Mouse (Mus musculus): Measurements from ENCODE around the gene Eya2. TPM values are rescaled to one million over a fixed set of nuclear protein-coding genes. Genes with fewer than 3 reads are reported as not detected.

Gene Eya2
- polyA plus RNA-seq, 1 experiment from 2014 or later: 3.2 TPM

- no peak overlapping the region for H3K27ac ChIP-seq
- H3K9ac ChIP-seq: no peak overlapping the region
- peak overlapping the region; percentile 91 for H3K4me2 ChIP-seq
- H3K36me3 ChIP-seq: no peaks in the 10 kb centered on the region
- H3K27me3 ChIP-seq: peaks cover 69% of the 10 kb centered on the region
- H3K9me3 ChIP-seq: no peaks in the 10 kb centered on the region
- peaks cover 21% of the 10 kb centered on the region for H3K4me1 ChIP-seq
- WGBS: 7% methylated on average over 13 of the region's 13 CpGs
- H3K4me3 ChIP-seq: peak overlapping the region; percentile 53
- no peak for ATAC-seq (ENCODE audit: borderline replicate concordance, extremely low read depth, low FRiP score, low TSS enrichment)
Measured at GRCm38 (mm10) chr2:165595676-165596070, 841 bp downstream of the Eya2 start.

GRCm38 (mm10) chr2:165596141-165596540, 1.3 kb downstream of the Eya2 start:
- Histone ChIP-seq H3K9me3 (no peaks in the 10 kb centered on the region), H3K36me3 (no peaks in the 10 kb centered on the region), H3K27ac (no peak overlapping the region), H3K27me3 (peaks cover 72% of the 10 kb centered on the region), H3K4me3 (no peak overlapping the region; the same call in 1 of the 2 replicates), H3K4me2 (no peak overlapping the region), H3K4me1 (peaks cover 22% of the 10 kb centered on the region), H3K9ac (no peak overlapping the region)
- WGBS: 18% methylated on average over 11 of the region's 11 CpGs
- ATAC-seq (ENCODE audit: borderline replicate concordance, extremely low read depth, low FRiP score, low TSS enrichment): no peak

GRCm38 (mm10) chr2:165597536-165597935, 2.7 kb downstream of the Eya2 start:
- Histone ChIP-seq H3K27ac (peak overlapping the region; percentile 55), H3K4me1 (peaks cover 27% of the 10 kb centered on the region), H3K27me3 (peaks cover 78% of the 10 kb centered on the region), H3K9ac (no peak overlapping the region), H3K4me2 (no peak overlapping the region), H3K4me3 (no peak overlapping the region), H3K9me3 (no peaks in the 10 kb centered on the region), H3K36me3 (no peaks in the 10 kb centered on the region)
- 72% methylated on average over 6 of the region's 6 CpGs for WGBS
- ATAC-seq (ENCODE audit: borderline replicate concordance, extremely low read depth, low FRiP score, low TSS enrichment): no peak

- no peaks in the 10 kb centered on the region for H3K36me3 ChIP-seq
- H3K9ac ChIP-seq: no peak overlapping the region
- H3K4me1 ChIP-seq: peaks cover 27% of the 10 kb centered on the region
- 17% methylated on average over 5 of the region's 5 CpGs for WGBS
- no peaks in the 10 kb centered on the region for H3K9me3 ChIP-seq
- peaks cover 76% of the 10 kb centered on the region for H3K27me3 ChIP-seq
- peak overlapping the region; percentile 55 for H3K27ac ChIP-seq
- H3K4me2 ChIP-seq: no peak overlapping the region
- no peak overlapping the region for H3K4me3 ChIP-seq
- ATAC-seq (ENCODE audit: borderline replicate concordance, extremely low read depth, low FRiP score, low TSS enrichment): peak; percentile 45; the same call in 1 of the 2 replicates
Measured at GRCm38 (mm10) chr2:165598139-165598538, 3.3 kb downstream of the Eya2 start.

- no peak overlapping the region for H3K27ac ChIP-seq
Measured at GRCm38 (mm10) chr2:165599566-165599965, 4.7 kb downstream of the Eya2 start.

GRCm38 (mm10) chr2:165600926-165601325, 6.1 kb downstream of the Eya2 start:
- H3K9ac ChIP-seq: no peak overlapping the region
- peaks cover 15% of the 10 kb centered on the region; the same call in 1 of the 2 replicates for H3K4me1 ChIP-seq
- no peak overlapping the region for H3K4me3 ChIP-seq
- H3K27me3 ChIP-seq: peaks cover 48% of the 10 kb centered on the region
- no peaks in the 10 kb centered on the region for H3K9me3 ChIP-seq
- no peaks in the 10 kb centered on the region for H3K36me3 ChIP-seq
- ATAC-seq (ENCODE audit: borderline replicate concordance, extremely low read depth, low FRiP score, low TSS enrichment): no peak
- H3K27ac ChIP-seq: 0 out of 2 replicates have a peak overlapping the region, but pooled peaks have one; percentile 7
- 30% methylated on average over 13 of the region's 13 CpGs for WGBS
- H3K4me2 ChIP-seq: no peak overlapping the region

More at GRCm38 (mm10) chr2:165599566-165599965, 4.7 kb downstream of the Eya2 start:
- Histone ChIP-seq H3K4me3 (no peak overlapping the region), H3K9me3 (no peaks in the 10 kb centered on the region), H3K36me3 (no peaks in the 10 kb centered on the region), H3K27me3 (peaks cover 61% of the 10 kb centered on the region), H3K4me1 (peaks cover 25% of the 10 kb centered on the region), H3K9ac (no peak overlapping the region), H3K4me2 (no peak overlapping the region)
- no peak for ATAC-seq (ENCODE audit: borderline replicate concordance, extremely low read depth, low FRiP score, low TSS enrichment)
- 43% methylated on average over 13 of the region's 13 CpGs for WGBS

- Histone ChIP-seq H3K27ac (no peak overlapping the region), H3K4me2 (no peak overlapping the region), H3K27me3 (peaks cover 41% of the 10 kb centered on the region), H3K4me3 (no peak overlapping the region), H3K36me3 (no peaks in the 10 kb centered on the region), H3K9me3 (no peaks in the 10 kb centered on the region), H3K4me1 (peaks cover 15% of the 10 kb centered on the region; the same call in 1 of the 2 replicates), H3K9ac (no peak overlapping the region)
- ATAC-seq (ENCODE audit: borderline replicate concordance, extremely low read depth, low FRiP score, low TSS enrichment): no peak
- 30% methylated on average over 8 of the region's 8 CpGs for WGBS
Measured at GRCm38 (mm10) chr2:165601605-165602004, 6.8 kb downstream of the Eya2 start.

GRCm38 (mm10) chr2:165603775-165604174, 8.9 kb downstream of the Eya2 start:
- Histone ChIP-seq H3K4me3 (no peak overlapping the region), H3K9ac (no peak overlapping the region), H3K27me3 (peaks cover 21% of the 10 kb centered on the region), H3K4me1 (0 out of 2 replicates have a peak, but pooled peaks cover 8% of the 10 kb centered on the region), H3K36me3 (no peaks in the 10 kb centered on the region), H3K9me3 (no peaks in the 10 kb centered on the region), H3K27ac (no peak overlapping the region), H3K4me2 (no peak overlapping the region)
- WGBS: 68% methylated on average over 8 of the region's 8 CpGs
- ATAC-seq (ENCODE audit: borderline replicate concordance, extremely low read depth, low FRiP score, low TSS enrichment): no peak

- 78% methylated on average over 7 of the region's 7 CpGs for WGBS
- H3K27me3 ChIP-seq: no peaks in the 10 kb centered on the region
- H3K4me1 ChIP-seq: no peaks in the 10 kb centered on the region
- ATAC-seq (ENCODE audit: borderline replicate concordance, extremely low read depth, low FRiP score, low TSS enrichment): no peak
- H3K36me3 ChIP-seq: no peaks in the 10 kb centered on the region
- H3K9me3 ChIP-seq: no peaks in the 10 kb centered on the region
- H3K4me3 ChIP-seq: no peak overlapping the region
- no peak overlapping the region for H3K9ac ChIP-seq
- H3K27ac ChIP-seq: no peak overlapping the region
- H3K4me2 ChIP-seq: no peak overlapping the region
Measured at GRCm38 (mm10) chr2:165611551-165612253, 16.9 kb downstream of the Eya2 start.

- no peak overlapping the region for H3K4me2 ChIP-seq
- H3K27me3 ChIP-seq: no peaks in the 10 kb centered on the region
- H3K4me1 ChIP-seq: no peaks in the 10 kb centered on the region
- H3K27ac ChIP-seq: no peak overlapping the region
- no peak overlapping the region for H3K4me3 ChIP-seq
- WGBS: 69% methylated on average over 13 of the region's 13 CpGs
- H3K9ac ChIP-seq: no peak overlapping the region
- no peak for ATAC-seq (ENCODE audit: borderline replicate concordance, extremely low read depth, low FRiP score, low TSS enrichment)
- no peaks in the 10 kb centered on the region for H3K36me3 ChIP-seq
- H3K9me3 ChIP-seq: no peaks in the 10 kb centered on the region
Measured at GRCm38 (mm10) chr2:165613741-165614339, 19.0 kb downstream of the Eya2 start.

GRCm38 (mm10) chr2:165621488-165621887, 26.7 kb downstream of the Eya2 start:
- no peak overlapping the region for H3K4me3 ChIP-seq
- ATAC-seq (ENCODE audit: borderline replicate concordance, extremely low read depth, low FRiP score, low TSS enrichment): 0 out of 2 replicates have a peak, but pooled peaks have one; percentile 35
- peak overlapping the region; percentile 75 for H3K27ac ChIP-seq
- no peak overlapping the region for H3K4me2 ChIP-seq
- H3K27me3 ChIP-seq: no peaks in the 10 kb centered on the region
- no peaks in the 10 kb centered on the region for H3K9me3 ChIP-seq
- H3K9ac ChIP-seq: no peak overlapping the region
- no peaks in the 10 kb centered on the region for H3K36me3 ChIP-seq
- peaks cover 11% of the 10 kb centered on the region; the same call in 1 of the 2 replicates for H3K4me1 ChIP-seq
- WGBS: 55% methylated on average over 2 of the region's 2 CpGs

- WGBS: 28% methylated on average over 3 of the region's 3 CpGs
Measured at GRCm38 (mm10) chr2:165622596-165622995, 27.8 kb downstream of the Eya2 start.

More at GRCm38 (mm10) chr2:165622596-165622995, 27.8 kb downstream of the Eya2 start:
- H3K36me3 ChIP-seq: no peaks in the 10 kb centered on the region
- H3K4me1 ChIP-seq: peaks cover 11% of the 10 kb centered on the region; the same call in 1 of the 2 replicates
- ATAC-seq (ENCODE audit: borderline replicate concordance, extremely low read depth, low FRiP score, low TSS enrichment): 0 out of 2 replicates have a peak, but pooled peaks have one; percentile 20
- no peak overlapping the region for H3K4me3 ChIP-seq
- H3K27ac ChIP-seq: peak overlapping the region; percentile 75
- H3K9me3 ChIP-seq: no peaks in the 10 kb centered on the region
- H3K27me3 ChIP-seq: no peaks in the 10 kb centered on the region
- H3K4me2 ChIP-seq: no peak overlapping the region
- H3K9ac ChIP-seq: no peak overlapping the region
